Mouse (Mus musculus) olfactory bulb, adult 2 months (tissue): Measurements from ENCODE around the gene Rnps1.

Experiments used
- CTCF ChIP-seq: fragments of 200-500 bp; IDR thresholded peaks from 2 replicates; pipeline ENCODE4 v1.5.1; 2012; ENCODE audit warnings: low read depth, mild to moderate bottlenecking, low read length, moderate library complexity; ENCODE audit not compliant: insufficient read depth
- POLR2A ChIP-seq: fragments of 200-500 bp; IDR thresholded peaks from 2 replicates; pipeline ENCODE4 v1.6.1; 2012; ENCODE audit warnings: mild to moderate bottlenecking, low read depth, low read length, moderate library complexity; ENCODE audit not compliant: insufficient read depth

- TF ChIP-seq CTCF, result no peak
- TF ChIP-seq POLR2A, result no peak
These were observed 35.9 kb upstream of the Rnps1 start for GRCm38 (mm10) chr17:24378496-24378895.
